Mouse (Mus musculus) right cerebral cortex, postnatal 4 days (tissue): ENCODE results near the gene Tmf1.

ENCODE experiments used
- DNase-seq: peaks from one replicate; pipeline ENCODE4 v3.0.0-alpha.2; 2022

The Tmf1 gene

GRCm38 (mm10) chr6:97178491-97179366 is at the start of gene Tmf1:
Gene Tmf1, minus strand, starts transcription at chr6:97179122.
- peak; percentile 96 for DNase-seq

- DNase-seq, result no peak
Measured at GRCm38 (mm10) chr6:97227067-97227847, 48.3 kb upstream of the Tmf1 start.

- DNase-seq, result no peak
Measured at GRCm38 (mm10) chr6:97226083-97226491, 47.2 kb upstream of the Tmf1 start.

GRCm38 (mm10) chr6:97224505-97224904 is 45.6 kb upstream of the Tmf1 start:
- DNase-seq, result no peak

- no peak for DNase-seq
Measured at GRCm38 (mm10) chr6:97223566-97223965, 44.6 kb upstream of the Tmf1 start.

GRCm38 (mm10) chr6:97222931-97223467 is 44.1 kb upstream of the Tmf1 start:
- DNase-seq, result no peak

- DNase-seq, result no peak
Measured at GRCm38 (mm10) chr6:97222321-97222720, 43.4 kb upstream of the Tmf1 start.

- peak; percentile 15 for DNase-seq
Measured at GRCm38 (mm10) chr6:97221205-97222025, 42.5 kb upstream of the Tmf1 start.

GRCm38 (mm10) chr6:97220672-97221071 is 41.8 kb upstream of the Tmf1 start:
- DNase-seq, result no peak

GRCm38 (mm10) chr6:97216154-97216821 is 37.4 kb upstream of the Tmf1 start:
- DNase-seq, result no peak

- no peak for DNase-seq
Measured at GRCm38 (mm10) chr6:97211981-97212380, 33.1 kb upstream of the Tmf1 start.

- DNase-seq, result no peak
Measured at GRCm38 (mm10) chr6:97210962-97211601, 32.2 kb upstream of the Tmf1 start.

GRCm38 (mm10) chr6:97210191-97210961 is 31.5 kb upstream of the Tmf1 start, which contains the start of gene Arl6ip5:
Gene Arl6ip5, plus strand, starts transcription at chr6:97210689.
- DNase-seq, result peak; percentile 82

GRCm38 (mm10) chr6:97209751-97210150 is 30.8 kb upstream of the Tmf1 start:
- no peak for DNase-seq

- no peak for DNase-seq
Measured at GRCm38 (mm10) chr6:97209201-97209600, 30.3 kb upstream of the Tmf1 start.

- DNase-seq, result no peak
Measured at GRCm38 (mm10) chr6:97208406-97208805, 29.5 kb upstream of the Tmf1 start.

GRCm38 (mm10) chr6:97207085-97207484 is 28.2 kb upstream of the Tmf1 start:
- DNase-seq, result no peak

- DNase-seq, result peak; percentile 99
Measured at GRCm38 (mm10) chr6:97205439-97205885, 26.5 kb upstream of the Tmf1 start, which contains the start of gene Uba3. Gene Uba3, minus strand, starts transcription at chr6:97205647.

- peak; percentile 31 for DNase-seq
Measured at GRCm38 (mm10) chr6:97204952-97205351, 26.0 kb upstream of the Tmf1 start.

- no peak for DNase-seq
Measured at GRCm38 (mm10) chr6:97204252-97204869, 25.4 kb upstream of the Tmf1 start.
